ENCODE assay signal across 7 mouse cellular contexts in the genomic region with DNA sequence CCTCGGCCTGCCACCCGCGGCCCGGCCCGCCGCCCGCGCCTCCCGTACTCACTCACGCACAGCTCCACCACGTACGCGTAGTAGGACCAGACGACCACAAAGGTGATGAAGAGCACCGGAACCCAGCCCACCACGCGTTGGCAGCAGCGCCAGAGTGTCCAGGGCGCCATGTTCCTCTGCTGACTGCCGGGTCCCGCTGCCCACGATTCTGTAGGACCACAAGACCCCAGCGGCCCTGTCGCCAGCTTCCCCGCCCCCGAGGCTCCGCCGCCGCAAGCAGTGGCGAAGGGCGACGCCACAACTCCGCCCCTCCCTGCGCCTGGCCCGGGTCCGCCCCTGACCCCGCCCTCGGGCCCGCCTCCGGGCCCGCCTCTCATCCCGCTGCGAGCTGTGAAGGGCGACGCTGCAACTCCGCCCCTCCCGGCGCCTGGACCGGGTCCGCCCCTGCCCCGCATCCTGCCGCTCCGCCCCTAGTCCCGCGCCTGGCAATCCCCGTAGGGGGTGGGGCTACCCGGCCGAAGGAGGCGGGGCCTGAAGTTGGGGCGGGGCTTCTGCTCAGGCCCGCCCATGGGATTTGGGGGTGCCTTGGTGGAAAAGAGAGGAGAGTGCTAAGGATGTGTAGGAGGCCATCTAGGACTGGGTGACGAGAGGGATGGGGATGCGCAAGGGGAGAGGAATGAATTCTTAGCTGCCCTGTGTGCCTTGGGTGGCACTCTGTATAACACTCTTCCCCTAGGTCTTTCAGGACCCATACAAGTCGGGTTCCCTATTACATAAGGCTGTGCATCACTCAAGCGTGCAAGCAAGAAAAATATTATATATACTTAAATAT. TPM values are rescaled to one million over a fixed set of nuclear protein-coding genes. Genes with fewer than 3 reads are reported as not detected.
A peak's percentile ranks its signal among the peaks of the same experiment; 100 is the strongest.
DNase-seq lines count a peak whose midpoint lies in the region; ATAC-seq and TF ChIP-seq lines count a peak whose summit lies in the region.

A gene (minus strand): TSS at position 266 of the 832 bp plus-strand sequence.

- no peaks in the 10 kb centered on the region for H3K36me3 ChIP-seq in intestine, postnatal 0 days (ENCODE audit: control insufficient read depth, insufficient read depth)
- peaks cover 6% of the 10 kb centered on the region for H3K36me3 ChIP-seq in limb, embryonic 10.5 days
- H3K36me3 ChIP-seq in midbrain, embryonic 13.5 days: peaks cover 1% of the 10 kb centered on the region; the same call in 1 of the 2 replicates

- WGBS in intestine, postnatal 0 days: 4% methylated on average over 57 of the region's 65 CpGs
- 3% methylated on average over 65 of the region's 65 CpGs for WGBS in limb, embryonic 10.5 days
- 4% methylated on average over 63 of the region's 65 CpGs for WGBS in midbrain, embryonic 13.5 days

- ATAC-seq in intestine, postnatal 0 days: peak; percentile 97
- ATAC-seq in midbrain, embryonic 13.5 days: peak; percentile 95

- TF ChIP-seq CTCF in intestine, postnatal 0 days (IDR thresholded peaks at IDR 0.05; ENCODE audit: low read depth): no peak

- no peaks in the 10 kb centered on the region for H3K9me3 ChIP-seq in intestine, postnatal 0 days (ENCODE audit: control insufficient read depth)
- no peaks in the 10 kb centered on the region for H3K9me3 ChIP-seq in limb, embryonic 10.5 days (replicated peaks)
- H3K9me3 ChIP-seq in midbrain, embryonic 13.5 days: no peaks in the 10 kb centered on the region

- peak; percentile 93 for DNase-seq in adrenal gland, adult 8-10 months
- DNase-seq in embryo, embryonic 9.5 days (ENCODE audit: extremely low spot score): peak; percentile 99
- DNase-seq in gonadal fat pad, adult 2 months (ENCODE audit: low read depth): no peak
- peak; percentile 98 for DNase-seq in limb, embryonic 10.5 days (ENCODE audit: low spot score)
- DNase-seq in spleen, adult 12 weeks (ENCODE audit: low spot score): peak; percentile 93

- no peaks in the 10 kb centered on the region for H3K4me1 ChIP-seq in intestine, postnatal 0 days (replicated peaks; ENCODE audit: control insufficient read depth, insufficient read depth, low read length)
- H3K4me1 ChIP-seq in limb, embryonic 10.5 days: peaks cover 3% of the 10 kb centered on the region; the same call in 1 of the 2 replicates
- peaks cover 22% of the 10 kb centered on the region for H3K4me1 ChIP-seq in midbrain, embryonic 13.5 days (replicated peaks)

- H3K9ac ChIP-seq in intestine, postnatal 0 days (ENCODE audit: low read depth, low read length): peak within 1 kb of the TSS; percentile 98
- H3K9ac ChIP-seq in midbrain, embryonic 13.5 days (replicated peaks): peak within 1 kb of the TSS; percentile 96

- peak within 1 kb of the TSS; percentile 92 for H3K27ac ChIP-seq in intestine, postnatal 0 days (ENCODE audit: low read depth, low read length)
- H3K27ac ChIP-seq in limb, embryonic 10.5 days: peak within 1 kb of the TSS; percentile 95
- H3K27ac ChIP-seq in midbrain, embryonic 13.5 days: peak within 1 kb of the TSS; percentile 87

- peak within 1 kb of the TSS; percentile 64 for H3K4me2 ChIP-seq in intestine, postnatal 0 days (replicated peaks; ENCODE audit: low read depth)
- H3K4me2 ChIP-seq in midbrain, embryonic 13.5 days (replicated peaks): peak within 1 kb of the TSS; percentile 67

- peak within 1 kb of the TSS; percentile 88 for H3K4me3 ChIP-seq in intestine, postnatal 0 days (ENCODE audit: low read depth, low read length)
- peak within 1 kb of the TSS; percentile 93 for H3K4me3 ChIP-seq in limb, embryonic 10.5 days
- H3K4me3 ChIP-seq in midbrain, embryonic 13.5 days (replicated peaks): peak within 1 kb of the TSS; percentile 95

- H3K27me3 ChIP-seq in intestine, postnatal 0 days (replicated peaks; ENCODE audit: control insufficient read depth, insufficient read depth, low read length): no peaks in the 10 kb centered on the region
- H3K27me3 ChIP-seq in limb, embryonic 10.5 days (ENCODE audit: low read depth, poor library complexity, severe bottlenecking): no peaks in the 10 kb centered on the region
- H3K27me3 ChIP-seq in midbrain, embryonic 13.5 days: no peaks in the 10 kb centered on the region

RNA-seq across cellular contexts. Expression of the gene that starts here (rescaled TPM):
- 10 to 100 TPM; 43.3 to 60.0 (median 49.9) TPM for total RNA-seq in adrenal gland, adult 8-10 months (2022)
- polyA plus RNA-seq in gonadal fat pad, adult 2 months (2012; rRNA removed): 10.9 and 14.7 TPM in 2 replicates
- polyA plus RNA-seq in intestine, postnatal 0 days (2015; fragmentation: Nextera tagmentation; extraction: Ambion mirVana): 28.8 and 32.8 TPM in 2 replicates
- 53.6 and 62.7 TPM in 2 replicates for polyA plus RNA-seq in limb, embryonic 10.5 days (2016; fragmentation: Nextera tagmentation; extraction: Ambion mirVana)
- 43.9 and 50.3 TPM in 2 replicates for polyA plus RNA-seq in midbrain, embryonic 13.5 days (2015; fragmentation: Nextera tagmentation; extraction: Ambion mirVana)
